Mouse (Mus musculus) MEL (cell line): ENCODE results near the gene Stmnd1. TPM values are rescaled to one million over a fixed set of nuclear protein-coding genes. Genes with fewer than 3 reads are reported as not detected.

Source experiments
- DNase-seq: peaks from one replicate; pipeline ENCODE4 v3.0.0; 2011; ENCODE audit warnings: low read depth, low spot score
- H3K27ac ChIP-seq: 2 replicates; pipeline ENCODE4 v1.5.1; 2012; ENCODE audit warnings: low read depth, mild to moderate bottlenecking, control low read depth, low read length, moderate library complexity; ENCODE audit not compliant: control insufficient read depth
- H3K27me3 ChIP-seq, 2 experiments: fragments of 150-350 bp in 1 of 2; sonication (generic) in 1 of 2; 2 replicates each; pipeline ENCODE4 v1.6.1; 2012; ENCODE audit warnings: low read length in 2 of 2, mild to moderate bottlenecking in 2 of 2, improper control_type of control experiment in 1 of 2, moderate library complexity in 1 of 2; ENCODE audit not compliant: insufficient read depth in 2 of 2, control insufficient read depth in 1 of 2
- H3K36me3 ChIP-seq, 2 experiments: 2 replicates each; pipeline ENCODE4 v1.6.1; 2012 to 2014; ENCODE audit warnings: low read length in 2 of 2, improper control_type of control experiment in 1 of 2, inconsistent platforms in 1 of 2, mild to moderate bottlenecking in 1 of 2; ENCODE audit not compliant: insufficient read depth in 2 of 2, control insufficient read depth in 1 of 2
- H3K4me1 ChIP-seq, 2 experiments: fragments of 150-350 bp in 1 of 2; sonication (generic) in 1 of 2; 2 replicates each; pipeline ENCODE4 v1.6.1; 2012; ENCODE audit warnings: low read length in 2 of 2, improper control_type of control experiment in 1 of 2, mild to moderate bottlenecking in 1 of 2; ENCODE audit not compliant: insufficient read depth in 2 of 2, control insufficient read depth in 1 of 2
- H3K4me3 ChIP-seq, 2 experiments: fragments of 150-350 bp in 1 of 2; sonication (generic) in 1 of 2; 2 replicates each; pipeline ENCODE4 v1.5.1; 2012; ENCODE audit warnings: low read depth in 2 of 2, low read length in 2 of 2, mild to moderate bottlenecking in 2 of 2, moderate library complexity in 2 of 2, control low read depth in 1 of 2, improper control_type of control experiment in 1 of 2; ENCODE audit not compliant: control insufficient read depth in 1 of 2, insufficient read depth in 1 of 2
- H3K79me2 ChIP-seq: 2 replicates; pipeline ENCODE4 v1.6.1; 2012; ENCODE audit warnings: mild to moderate bottlenecking, low read length, moderate library complexity; ENCODE audit not compliant: control insufficient read depth, poor library complexity, insufficient read depth
- H3K9ac ChIP-seq: 2 replicates; pipeline ENCODE4 v1.6.1; 2012; ENCODE audit warnings: low read depth, mild to moderate bottlenecking, control low read depth, low read length, moderate library complexity; ENCODE audit not compliant: control insufficient read depth, poor library complexity, severe bottlenecking
- H3K9me3 ChIP-seq: fragments of 150-350 bp; sonication (generic); replicated peaks from 2 replicates; pipeline ENCODE4 v1.6.1; 2012; ENCODE audit warnings: mild to moderate bottlenecking, low read length, improper control_type of control experiment, moderate library complexity; ENCODE audit not compliant: insufficient read depth
- CTCF ChIP-seq, 3 experiments: IDR thresholded peaks in 2 of 3; conservative IDR thresholded peaks in 1 of 3; 2 replicates each; pipeline ENCODE4 v1.5.1; 2011 to 2012; ENCODE audit warnings: low read length in 3 of 3, low read depth in 2 of 3, mild to moderate bottlenecking in 2 of 3, improper control_type of control experiment in 1 of 3, inconsistent platforms in 1 of 3, mixed read lengths in 1 of 3, moderate library complexity in 1 of 3; ENCODE audit not compliant: control insufficient read depth in 1 of 3, insufficient read depth in 1 of 3, poor library complexity in 1 of 3, severe bottlenecking in 1 of 3
- EP300 ChIP-seq, 2 experiments: IDR thresholded peaks; 2 replicates each; pipeline ENCODE4 v1.6.1; 2011; ENCODE audit warnings: improper control_type of control experiment in 2 of 2, low read length in 2 of 2, low read depth in 1 of 2, mild to moderate bottlenecking in 1 of 2
- GABPA ChIP-seq: IDR thresholded peaks from 2 replicates; pipeline ENCODE4 v1.6.1; 2012; ENCODE audit warnings: low read depth, mild to moderate bottlenecking, inconsistent platforms, low read length, improper control_type of control experiment, moderate library complexity
- GATA1 ChIP-seq: IDR thresholded peaks from 2 replicates; pipeline ENCODE4 v1.6.1; 2011; ENCODE audit warnings: low read depth, low read length, improper control_type of control experiment
- MEF2A ChIP-seq: IDR thresholded peaks from 2 replicates; pipeline ENCODE4 v1.6.1; 2014; ENCODE audit warnings: low read depth, mild to moderate bottlenecking, inconsistent platforms, low read length, improper control_type of control experiment; ENCODE audit not compliant: poor library complexity, insufficient replicate concordance, severe bottlenecking; ENCODE audit errors: extremely low read depth
- MYC ChIP-seq: IDR thresholded peaks from 2 replicates; pipeline ENCODE4 v1.6.1; 2011; ENCODE audit warnings: low read depth, mild to moderate bottlenecking, low read length, improper control_type of control experiment, moderate library complexity
- NELFE ChIP-seq: IDR thresholded peaks from 2 replicates; pipeline ENCODE4 v1.6.1; 2011; ENCODE audit warnings: low read depth, low read length, improper control_type of control experiment
- NRF1 ChIP-seq: IDR thresholded peaks from 2 replicates; pipeline ENCODE4 v1.6.1; 2014; ENCODE audit warnings: low read depth, mild to moderate bottlenecking, inconsistent platforms, low read length, improper control_type of control experiment, moderate library complexity; ENCODE audit not compliant: poor library complexity, insufficient read depth, severe bottlenecking
- RCOR1 ChIP-seq: IDR thresholded peaks from 2 replicates; pipeline ENCODE4 v1.6.1; 2012; ENCODE audit warnings: low read depth, mild to moderate bottlenecking, inconsistent platforms, low read length, improper control_type of control experiment
- SIN3A ChIP-seq: IDR thresholded peaks from 2 replicates; pipeline ENCODE4 v1.6.1; 2012; ENCODE audit warnings: low read length, improper control_type of control experiment, inconsistent platforms
- SMC3 ChIP-seq: IDR thresholded peaks from 2 replicates; pipeline ENCODE4 v1.6.1; 2011; ENCODE audit warnings: low read depth, low read length, improper control_type of control experiment
- TBP ChIP-seq: IDR thresholded peaks from 2 replicates; pipeline ENCODE4 v1.8.0; 2011; ENCODE audit warnings: low read depth, low read length, improper control_type of control experiment
- UBTF ChIP-seq: IDR thresholded peaks from 2 replicates; pipeline ENCODE4 v1.6.1; 2012; ENCODE audit warnings: low read depth, mild to moderate bottlenecking, inconsistent platforms, low read length, improper control_type of control experiment, moderate library complexity, borderline replicate concordance; ENCODE audit not compliant: insufficient read depth
- USF1 ChIP-seq: IDR thresholded peaks from 2 replicates; pipeline ENCODE4 v1.6.1; 2014; ENCODE audit warnings: low read depth, mild to moderate bottlenecking, inconsistent platforms, low read length, improper control_type of control experiment, moderate library complexity
- ZKSCAN1 ChIP-seq: IDR thresholded peaks from 2 replicates; pipeline ENCODE4 v1.6.1; 2012; ENCODE audit warnings: low read depth, mild to moderate bottlenecking, inconsistent platforms, low read length, improper control_type of control experiment, moderate library complexity
- ZNF384 ChIP-seq: IDR thresholded peaks from 2 replicates; pipeline ENCODE4 v1.6.1; 2012; ENCODE audit warnings: low read depth, mild to moderate bottlenecking, inconsistent platforms, low read length, improper control_type of control experiment
- polyA plus RNA-seq, 2 experiments: library from polyadenylated mRNA; stranded (reverse) in 1 of 2; unstranded in 1 of 2; fragments of >175 nt in 1 of 2; fragments of >200 nt in 1 of 2; gene quantifications; 2 replicates each; pipeline versions ENCODE4 v1.2.1 to v1.2.4; 2012; ENCODE audit warnings: low replicate concordance in 2 of 2, low read depth in 1 of 2; ENCODE audit not compliant: insufficient read length in 2 of 2, insufficient read depth in 1 of 2, missing spikeins in 1 of 2
- total RNA-seq: library from RNA; depleted of rRNA; stranded (reverse); fragments of 300-350 nt; gene quantifications from 2 replicates; pipeline ENCODE4 v1.2.3, GENCODE M21; 2012

The Stmnd1 gene
- total and polyA plus RNA-seq, 3 experiments, result not detected

DNA sequence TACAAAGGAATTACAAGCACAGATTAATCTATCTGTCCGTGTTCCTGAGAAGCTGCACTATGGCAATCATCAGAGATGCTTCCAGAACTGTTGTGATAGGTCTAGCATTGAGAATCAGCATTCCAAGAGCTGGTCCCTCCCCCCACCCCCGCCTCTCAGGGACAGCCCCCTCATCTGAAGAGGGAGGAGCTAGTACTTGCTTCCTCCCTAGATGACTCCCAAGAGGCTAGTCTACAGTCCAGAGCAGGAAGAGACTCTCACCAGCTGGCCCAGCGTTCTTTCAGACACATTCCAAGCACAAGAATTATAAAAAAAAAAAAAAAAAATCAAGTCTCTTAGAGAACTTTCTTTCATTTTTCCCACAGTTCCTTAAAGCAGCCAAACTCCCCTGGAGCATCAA, 5.2 kb upstream of the Stmnd1 start:
- H3K4me1 ChIP-seq, result peaks cover 0 to 19% of the 10 kb centered on the region in 2 experiments; a peak in 1 of 4 replicates
- H3K27me3 ChIP-seq, result peaks cover 0 to 2% of the 10 kb centered on the region in 2 experiments; a peak in 1 of 4 replicates
- peak; percentile 29 for DNase-seq
- H3K9ac ChIP-seq, result no peak overlapping the region
- peaks cover 0 to 8% of the 10 kb centered on the region in 2 experiments; a peak in 2 of 4 replicates for H3K36me3 ChIP-seq
- no peaks in the 10 kb centered on the region for H3K79me2 ChIP-seq
- peak overlapping the region; percentile 53 for H3K27ac ChIP-seq
- no peak overlapping the region for H3K4me3 ChIP-seq
- no peak for TF ChIP-seq ZNF384
- no peak for TF ChIP-seq GABPA
- TF ChIP-seq ZKSCAN1, result no peak
- TF ChIP-seq, all 39 proteins: peak for 0
- no peaks in the 10 kb centered on the region for H3K9me3 ChIP-seq

DNA sequence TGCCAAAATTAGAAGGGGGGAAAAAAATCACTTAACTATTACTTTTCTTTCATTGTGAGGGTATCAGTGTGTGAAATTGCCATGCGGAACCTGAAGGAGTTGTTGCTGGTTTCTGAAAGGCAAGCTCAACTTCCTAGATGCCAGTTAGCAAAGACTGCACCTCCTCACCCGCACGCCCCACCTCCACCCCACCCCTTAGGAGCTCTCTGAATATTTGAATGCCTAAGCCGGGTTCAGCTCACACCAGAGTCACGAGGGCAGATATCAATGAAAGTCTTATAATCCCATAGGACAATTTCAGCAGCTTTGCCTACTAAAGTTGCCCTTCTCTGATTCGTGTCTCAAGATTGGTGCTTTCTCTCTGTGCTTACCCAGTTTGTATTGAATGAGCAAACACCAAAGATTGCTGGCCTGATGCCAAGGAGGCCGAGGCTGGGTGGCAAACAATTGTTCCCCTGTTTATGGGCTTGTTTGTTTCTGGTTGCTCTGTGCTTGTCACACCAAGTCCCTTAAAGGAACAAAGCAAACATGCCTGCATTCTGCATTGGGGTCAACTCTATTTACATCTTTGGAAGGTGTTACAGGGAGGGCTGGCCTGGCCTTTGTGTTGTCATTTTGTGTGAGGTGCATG, 4.6 kb upstream of the Stmnd1 start:
- DNase-seq, result peak; percentile 10
- no peak for TF ChIP-seq MEF2A
- TF ChIP-seq USF1, result no peak
- TF ChIP-seq TBP, result no peak
- TF ChIP-seq NELFE, result no peak
- no peak for TF ChIP-seq EP300 (IDR thresholded peaks at IDR 0.05; ENCODE audit: low read depth in 1 of 2, low read length in 2 of 2)
- no peak for TF ChIP-seq UBTF
- TF ChIP-seq MYC, result no peak
- no peak for TF ChIP-seq SIN3A
- TF ChIP-seq NRF1, result no peak
- TF ChIP-seq CTCF (IDR thresholded peaks at IDR 0.05 in 2 of 3, conservative IDR thresholded peaks at IDR 0.05 in 1 of 3; ENCODE audit: control insufficient read depth in 1 of 3, insufficient read depth in 1 of 3, low read depth in 2 of 3, low read length in 3 of 3, poor library complexity in 1 of 3, severe bottlenecking in 1 of 3), result no peak
- no peak for TF ChIP-seq SMC3
- no peak for TF ChIP-seq GATA1
- no peak for TF ChIP-seq RCOR1

More for the DNA sequence above, 4.6 kb upstream of the Stmnd1 start:
- H3K79me2 ChIP-seq, result no peaks in the 10 kb centered on the region
- H3K9ac ChIP-seq, result no peak overlapping the region
- H3K4me3 ChIP-seq, result no peak overlapping the region
- peaks cover 0 to 8% of the 10 kb centered on the region in 2 experiments; a peak in 2 of 4 replicates for H3K36me3 ChIP-seq
- H3K27ac ChIP-seq, result no peak overlapping the region; the same call in 1 of the 2 replicates
- peaks cover 0 to 2% of the 10 kb centered on the region in 2 experiments; a peak in 1 of 4 replicates for H3K27me3 ChIP-seq
- H3K9me3 ChIP-seq, result no peaks in the 10 kb centered on the region
- H3K4me1 ChIP-seq, result peaks cover 0 to 19% of the 10 kb centered on the region in 2 experiments; a peak in 1 of 4 replicates
